Mouse (Mus musculus): ENCODE data around the gene Timm23.

DNA sequence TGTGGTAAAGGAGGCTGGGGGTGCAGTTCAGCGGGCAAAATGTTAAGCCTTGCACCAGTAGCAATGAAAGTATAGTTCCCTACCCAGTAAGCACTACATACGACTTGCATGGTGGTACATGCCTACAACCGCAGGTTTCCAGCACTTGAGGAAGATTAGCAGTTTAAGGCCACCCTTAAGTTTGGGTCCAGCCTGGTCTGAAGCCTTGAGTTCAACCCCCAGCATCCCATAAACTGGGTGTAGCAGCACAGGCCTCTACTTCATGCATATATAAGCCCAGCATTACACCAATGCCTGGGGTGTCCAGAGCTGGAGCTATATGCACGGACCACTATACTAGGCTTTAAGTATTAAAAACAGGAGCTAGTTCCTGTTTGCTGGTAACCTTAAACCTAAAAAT, 17.9 kb downstream of the Timm23 start:
- TF ChIP-seq CTCF (IDR thresholded peaks at IDR 0.05; ENCODE audit: borderline replicate concordance, control insufficient read depth, extremely low read depth, insufficient read depth, low read length, poor library complexity) (no peak), POLR2A (IDR thresholded peaks at IDR 0.05; ENCODE audit: control insufficient read depth, extremely low read depth, insufficient read depth, low read length, poor library complexity) (no peak)
